Mouse (Mus musculus): ENCODE measurements around the gene Ppara.

Gene Ppara

DNA sequence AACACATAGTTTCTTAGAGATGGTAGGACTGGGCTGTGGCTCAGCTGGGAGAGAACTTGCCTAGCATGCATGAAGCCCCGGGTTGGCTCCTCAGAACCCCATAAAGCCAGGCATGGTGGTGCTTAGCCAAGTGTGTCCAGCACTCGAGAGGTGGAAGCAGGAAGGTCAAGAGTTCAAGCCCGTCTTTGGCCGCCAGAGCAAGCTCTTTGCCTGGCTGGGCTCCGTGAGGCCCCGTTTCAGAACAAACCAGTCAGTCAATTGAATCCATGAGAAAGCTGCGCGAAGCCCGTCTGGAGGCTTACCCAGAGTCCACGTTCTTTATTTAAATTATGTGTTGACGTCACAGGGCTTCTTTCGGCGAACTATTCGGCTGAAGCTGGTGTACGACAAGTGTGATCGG is 53.9 kb downstream of the Ppara start:
- in situ Hi-C loops (cut with MboI; ENCODE audit: low sequenced_read_pairs): no loop called here

DNA sequence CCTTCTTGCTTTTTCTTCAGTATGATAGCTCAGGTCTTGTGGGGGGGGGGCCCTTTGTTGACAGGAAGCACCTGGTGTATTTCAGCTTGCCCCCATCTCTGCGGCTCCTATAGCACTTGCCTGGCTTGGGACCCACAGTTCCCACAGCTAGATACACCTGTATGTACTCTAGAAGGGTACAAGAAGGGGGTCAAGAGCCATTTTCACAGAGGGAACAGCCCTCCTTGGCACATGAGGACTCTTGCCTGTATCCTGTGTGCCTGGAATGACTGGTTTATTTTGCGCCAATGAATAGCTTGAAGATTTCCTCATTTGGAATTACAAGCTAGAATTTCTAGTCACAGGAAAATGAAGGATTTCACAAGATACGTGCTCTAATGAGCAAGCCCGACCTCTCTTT is 56.7 kb downstream of the Ppara start:
- in situ Hi-C loops (cut with MboI; ENCODE audit: low sequenced_read_pairs): no loop called here

DNA sequence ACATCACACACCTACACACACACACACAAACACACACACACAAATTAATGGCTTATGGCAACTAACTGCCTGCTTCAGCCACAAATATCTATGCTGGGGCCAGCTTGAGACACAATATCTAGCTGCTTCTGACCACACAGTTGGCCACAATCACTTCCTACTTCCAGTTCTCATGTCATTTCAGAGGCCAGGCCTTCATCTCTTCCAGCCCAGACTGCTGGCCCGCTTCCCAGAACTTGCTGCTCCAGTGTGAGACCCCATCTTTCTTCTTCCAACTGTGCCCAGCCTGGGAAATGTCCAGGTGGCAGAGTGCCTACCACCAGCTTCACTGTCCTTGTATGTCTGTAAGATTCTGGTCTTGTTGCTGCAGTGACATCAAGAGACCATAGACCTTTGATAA is 58.0 kb downstream of the Ppara start:
- in situ Hi-C loops (cut with MboI; ENCODE audit: low sequenced_read_pairs): no loop called here

DNA sequence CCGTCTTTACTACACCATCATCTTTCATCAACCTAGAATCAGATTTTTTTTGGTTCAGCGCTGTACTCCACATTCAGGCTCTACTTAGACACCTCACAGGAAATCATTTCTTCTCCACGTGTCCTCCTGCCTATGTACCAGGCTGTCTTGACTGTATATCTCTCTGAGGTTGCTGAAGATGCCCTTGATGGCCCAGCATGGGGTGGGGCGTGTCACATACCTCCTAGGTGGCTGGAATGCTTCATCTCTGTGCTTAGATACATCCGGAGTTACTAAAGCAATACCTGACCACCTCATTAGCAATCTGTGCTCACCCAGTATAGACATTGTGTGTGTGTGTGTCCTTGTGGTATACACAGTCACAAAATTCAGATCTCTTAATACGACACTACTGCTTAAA is 60.7 kb downstream of the Ppara start:
- in situ Hi-C loops (cut with MboI; ENCODE audit: low sequenced_read_pairs): no loop called here

DNA sequence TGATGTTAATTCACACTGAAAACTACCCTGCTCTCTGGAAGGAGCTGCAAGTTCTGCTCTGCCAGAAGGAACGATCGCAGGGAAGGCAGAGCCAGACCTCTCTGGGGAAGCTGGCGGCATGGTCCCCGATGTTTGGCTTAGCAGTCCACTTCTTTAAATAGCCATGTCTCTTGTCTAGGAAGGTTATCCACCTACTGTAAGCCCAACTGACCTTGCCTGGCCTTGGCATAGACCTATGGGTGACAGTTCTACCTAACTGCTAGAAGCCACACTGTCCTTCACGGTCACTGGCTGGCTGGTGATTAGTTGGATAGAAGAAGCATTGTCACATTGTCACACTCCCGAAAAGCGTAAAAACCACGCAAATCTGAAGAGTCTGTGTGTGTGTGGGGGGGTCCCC is 63.9 kb downstream of the Ppara start:
- in situ Hi-C loops (cut with MboI; ENCODE audit: low sequenced_read_pairs): no loop called here

DNA sequence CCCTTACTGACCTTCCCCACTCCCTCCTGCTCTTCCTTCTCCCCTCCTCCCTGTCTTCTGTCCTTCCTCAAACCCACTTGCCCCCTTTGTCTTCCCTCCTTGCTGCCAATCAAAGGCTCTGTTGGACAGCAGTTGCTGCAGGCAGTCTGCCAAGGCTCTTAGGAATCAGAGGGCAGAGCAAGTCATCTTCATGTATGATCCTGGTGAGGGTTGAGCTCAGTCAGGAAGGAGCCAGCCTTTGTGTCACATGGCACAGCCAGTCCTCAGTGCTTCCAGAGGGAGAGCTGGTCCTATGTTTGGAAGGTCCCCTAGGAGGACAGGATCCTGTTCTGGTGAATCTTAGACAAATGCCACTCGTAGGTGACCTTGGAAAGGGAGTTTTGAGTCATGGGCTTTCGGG is 68.1 kb downstream of the Ppara start:
- in situ Hi-C loops (cut with MboI; ENCODE audit: low sequenced_read_pairs): no loop called here

DNA sequence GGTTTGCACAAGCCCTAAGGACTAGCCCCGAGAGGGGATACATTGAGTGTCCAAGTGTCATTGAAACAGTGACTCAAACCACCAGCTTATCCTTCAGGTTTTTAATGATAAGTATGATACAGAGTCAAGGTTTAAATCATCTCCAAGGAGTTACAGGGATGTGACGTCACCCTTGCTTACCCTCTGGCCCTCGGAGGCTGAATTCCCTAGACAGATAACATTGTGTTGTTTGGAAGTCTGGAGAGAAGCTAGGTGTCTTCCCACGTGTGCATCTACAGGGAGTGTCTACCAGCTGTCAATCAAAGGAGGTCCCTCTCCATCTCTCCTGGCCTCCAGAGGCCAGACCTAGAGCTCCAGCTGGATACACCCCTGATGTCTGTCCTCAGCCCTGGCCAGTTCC is 72.1 kb downstream of the Ppara start:
- in situ Hi-C loops (cut with MboI; ENCODE audit: low sequenced_read_pairs): no loop called here

DNA sequence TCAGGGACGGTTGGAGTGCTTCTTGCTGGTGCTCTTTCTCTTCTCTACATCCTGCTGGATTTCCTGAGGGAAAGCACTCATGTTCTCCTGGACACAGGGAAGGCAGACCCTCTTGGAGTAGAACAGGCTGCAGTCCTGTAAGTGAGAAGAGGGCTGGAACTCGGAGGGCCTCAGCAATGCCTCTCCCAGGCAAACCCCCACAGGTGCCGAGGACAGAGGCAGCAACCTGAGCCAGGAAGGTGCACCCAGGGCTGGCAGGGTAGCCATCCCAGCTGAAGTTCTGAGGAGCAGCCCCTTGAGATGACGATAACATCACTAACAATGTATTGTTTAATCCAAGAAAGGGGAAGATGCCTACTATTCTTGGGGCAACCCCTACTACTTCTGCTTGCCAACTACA is 72.6 kb downstream of the Ppara start:
- in situ Hi-C loops (cut with MboI; ENCODE audit: low sequenced_read_pairs): no loop called here

DNA sequence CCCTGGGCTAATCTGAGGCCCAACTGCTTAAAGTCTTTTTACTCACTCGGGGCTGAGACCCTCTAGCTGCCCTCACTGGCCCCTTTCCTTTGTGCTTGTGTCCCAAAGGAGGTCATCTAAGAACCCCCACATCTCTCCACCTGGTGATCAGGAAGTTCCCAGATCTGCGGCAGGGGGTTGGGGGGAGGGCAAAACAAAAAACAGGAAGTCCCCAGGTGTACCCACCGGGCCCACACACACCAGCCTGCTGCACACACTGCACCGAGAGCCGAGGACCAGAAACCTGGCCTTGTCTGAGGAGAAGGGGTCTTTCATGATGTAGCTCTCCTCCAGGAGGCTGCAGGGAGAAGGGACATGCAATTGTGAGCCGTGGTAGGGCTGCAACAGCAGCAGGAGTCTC is 73.2 kb downstream of the Ppara start:
- in situ Hi-C loops (cut with MboI; ENCODE audit: low sequenced_read_pairs): no loop called here

DNA sequence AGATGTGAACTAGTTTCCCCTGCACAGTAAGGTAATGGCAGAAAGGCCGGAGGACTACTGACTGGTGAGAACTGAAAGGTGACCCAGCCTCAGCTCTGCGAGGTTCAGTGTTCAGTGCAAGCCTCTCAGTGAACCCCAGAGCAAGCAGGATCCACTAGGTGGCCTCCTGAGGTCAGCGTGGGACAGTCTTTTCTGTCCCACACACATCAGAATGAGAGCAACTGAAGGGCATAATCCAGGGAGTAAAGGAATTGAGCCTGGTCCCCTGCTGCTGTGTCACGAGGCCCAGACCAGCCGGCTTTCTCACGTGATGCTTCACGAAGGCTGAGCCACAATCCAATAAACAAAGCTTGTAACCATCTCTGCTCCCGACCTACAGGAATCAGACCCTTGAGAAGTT is 73.7 kb downstream of the Ppara start:
- in situ Hi-C loops (cut with MboI; ENCODE audit: low sequenced_read_pairs): no loop called here

DNA sequence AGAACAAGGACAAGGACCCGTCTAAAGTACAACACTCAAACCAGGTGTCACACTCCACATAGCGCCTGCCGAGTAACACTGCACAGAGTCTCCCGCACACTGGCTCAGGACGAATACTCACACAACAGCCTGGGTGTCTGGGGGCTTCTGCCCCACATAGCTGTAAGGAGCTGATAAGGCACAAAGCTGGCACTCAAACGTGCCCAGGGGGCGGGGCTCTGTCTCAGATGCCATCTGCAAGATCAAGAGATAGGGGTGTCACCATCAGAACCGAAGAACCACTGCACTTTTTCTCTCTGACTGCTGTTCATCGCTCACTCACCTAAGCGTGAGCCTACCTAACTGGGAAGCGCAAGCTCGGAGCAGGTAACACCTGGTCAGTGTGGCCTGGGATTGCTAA is 74.3 kb downstream of the Ppara start:
- in situ Hi-C loops (cut with MboI; ENCODE audit: low sequenced_read_pairs): no loop called here

DNA sequence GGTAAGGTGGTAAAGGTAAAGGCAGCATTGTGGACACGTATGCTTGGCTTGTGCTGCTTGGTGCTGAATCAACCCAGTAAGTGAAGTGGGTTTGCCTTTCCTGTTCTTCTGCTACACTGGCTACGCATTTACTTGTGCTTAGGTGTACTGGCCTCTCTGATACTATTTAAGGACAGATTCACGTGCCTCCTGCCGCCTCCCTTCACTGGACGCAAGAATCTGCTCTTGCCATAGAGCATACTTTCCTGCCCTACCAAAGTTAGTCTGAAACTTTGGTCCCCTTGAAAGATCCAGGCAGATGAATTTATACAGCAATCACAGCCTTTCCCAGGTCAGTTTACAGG is 75.7 kb downstream of the Ppara start:
- in situ Hi-C loops (cut with MboI; ENCODE audit: low sequenced_read_pairs): no loop called here

DNA sequence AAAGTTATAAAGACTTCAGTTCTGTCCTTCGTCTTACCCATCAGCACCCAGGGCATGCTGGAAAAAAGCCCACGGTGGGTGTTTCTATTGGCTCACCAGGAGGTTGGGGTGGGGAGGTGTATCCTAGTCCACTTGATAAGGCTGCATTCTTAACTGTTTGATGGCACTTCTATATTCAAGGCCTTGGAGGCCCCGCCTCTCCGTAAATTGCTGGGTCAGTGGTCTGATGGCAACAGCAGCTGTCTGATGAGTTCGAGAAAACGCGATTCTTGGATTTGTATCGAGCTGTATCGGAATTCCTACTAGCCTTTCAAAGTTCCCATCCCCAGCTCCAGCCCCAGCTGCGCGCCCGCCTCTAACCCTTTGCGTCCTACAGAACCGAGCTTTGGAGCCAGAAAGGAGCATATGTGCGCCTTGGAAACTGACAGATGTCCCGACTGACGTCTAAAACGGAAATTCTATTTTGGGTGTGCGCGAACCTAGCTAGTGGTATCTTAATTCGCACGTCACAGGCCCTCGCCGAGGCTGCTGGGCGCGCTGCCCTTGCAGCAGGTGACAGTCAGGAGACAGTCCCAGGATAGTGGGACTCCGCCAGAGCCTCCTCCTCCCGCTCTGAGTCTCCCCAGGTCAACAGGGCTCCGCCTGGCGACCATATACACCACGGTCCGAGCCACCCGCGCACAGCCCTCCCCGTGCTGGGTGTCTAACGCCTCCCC is 76.2 kb downstream of the Ppara start:
- in situ Hi-C loops (cut with MboI; ENCODE audit: low sequenced_read_pairs): no loop called here

DNA sequence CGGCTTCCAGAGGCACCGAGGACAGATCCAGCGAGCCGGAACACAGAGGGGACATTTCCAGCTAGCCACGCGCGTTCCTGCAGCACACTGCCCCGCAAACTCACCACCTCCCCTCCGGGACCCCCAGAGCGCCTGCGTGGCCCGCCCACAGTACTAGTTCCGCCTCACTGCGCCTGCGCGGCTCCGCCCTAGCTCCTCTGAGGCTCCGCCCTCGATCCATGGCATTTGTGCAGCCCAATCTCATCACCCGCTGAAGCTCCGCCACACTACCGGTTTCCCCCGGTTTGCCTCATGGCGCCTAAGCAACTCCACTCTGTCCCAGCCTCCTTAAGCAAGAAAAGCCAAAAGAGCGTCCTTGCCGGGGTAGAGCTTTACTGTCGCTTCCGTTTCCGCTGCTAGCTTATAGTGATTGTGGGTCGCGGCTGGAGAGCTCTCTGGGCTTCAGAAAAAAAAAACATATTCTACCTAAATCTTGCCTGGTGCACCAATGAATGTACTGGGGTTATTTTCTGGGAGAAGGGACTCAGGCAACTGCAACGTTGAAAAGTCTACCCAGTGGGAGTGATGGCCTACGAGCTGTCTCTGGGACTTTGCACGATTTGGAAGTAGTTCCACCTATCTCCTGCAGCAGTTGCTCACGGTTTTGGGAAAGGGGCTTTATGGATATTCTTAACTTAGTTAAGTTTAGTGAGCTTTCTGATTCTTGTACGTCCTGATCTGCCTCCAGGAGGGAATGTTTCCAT is 76.9 kb downstream of the Ppara start, which contains the start of gene Cdpf1:
TSS of gene Cdpf1 (minus strand) at position 163 of the 743 bp plus-strand sequence.
- in situ Hi-C loops (cut with MboI; ENCODE audit: low sequenced_read_pairs): no loop called here

DNA sequence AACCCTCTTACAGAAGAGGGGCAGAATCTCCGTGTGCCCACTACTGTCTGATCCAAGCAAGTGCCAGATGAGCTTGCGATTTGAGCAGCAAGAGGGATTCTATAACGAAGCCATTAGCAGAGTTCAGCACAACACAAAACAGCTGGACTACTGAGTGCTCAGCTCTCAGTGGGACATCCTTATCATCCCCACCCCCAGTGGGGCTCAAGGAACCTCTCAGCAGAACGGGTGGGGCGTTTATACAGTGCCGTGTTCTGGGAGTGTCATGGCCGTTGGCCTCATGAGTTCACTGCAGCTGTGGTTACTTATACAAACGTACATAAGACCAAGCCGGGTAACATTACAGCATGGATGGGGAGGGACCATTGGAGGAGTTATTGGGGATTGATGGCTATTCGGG is 78.6 kb downstream of the Ppara start:
- in situ Hi-C loops (cut with MboI; ENCODE audit: low sequenced_read_pairs): no loop called here

DNA sequence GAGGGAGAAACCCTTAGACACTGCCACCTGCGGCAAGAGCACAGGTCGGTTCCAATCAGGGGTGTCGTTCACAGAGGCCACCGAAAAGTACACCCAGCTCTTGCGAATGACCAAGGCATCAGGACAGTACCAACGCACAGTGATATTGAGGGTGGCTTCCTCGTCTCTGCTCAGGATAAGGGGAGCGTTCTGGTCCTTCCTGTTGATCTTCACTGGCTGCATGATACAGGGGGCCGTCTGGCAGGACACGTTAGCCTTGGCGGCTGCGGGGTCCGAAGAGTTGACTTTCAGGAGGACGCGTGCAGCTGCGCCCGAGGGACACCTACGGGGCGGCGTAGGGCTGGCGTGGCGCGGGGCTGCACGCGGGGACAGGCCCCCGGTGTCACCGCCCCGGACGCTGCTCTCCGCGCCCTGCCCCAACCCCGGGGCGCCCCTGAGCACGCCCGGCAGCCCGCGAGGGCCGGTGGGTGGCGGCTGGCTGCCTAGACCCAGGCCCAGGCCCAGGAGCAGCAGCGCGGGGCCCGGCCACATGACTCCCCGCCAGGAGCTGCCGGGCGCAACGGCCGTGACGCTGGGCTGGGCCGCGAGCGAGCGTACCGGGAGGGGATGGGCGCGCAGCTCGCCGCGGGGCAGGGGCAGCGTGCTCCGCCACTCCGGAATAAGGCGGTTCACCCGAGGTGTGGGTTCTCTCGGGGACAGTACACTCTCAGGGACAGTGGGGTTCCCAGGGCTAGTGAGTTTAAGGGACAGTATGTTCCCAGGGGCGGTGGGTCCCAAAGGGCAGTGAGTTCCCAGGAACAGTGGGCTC is 86.6 kb downstream of the Ppara start, which contains the start of gene Pkdrej:
TSS of gene Pkdrej (minus strand) at position 532 of the 808 bp plus-strand sequence.
- in situ Hi-C loops (cut with MboI; ENCODE audit: low sequenced_read_pairs): no loop called here

DNA sequence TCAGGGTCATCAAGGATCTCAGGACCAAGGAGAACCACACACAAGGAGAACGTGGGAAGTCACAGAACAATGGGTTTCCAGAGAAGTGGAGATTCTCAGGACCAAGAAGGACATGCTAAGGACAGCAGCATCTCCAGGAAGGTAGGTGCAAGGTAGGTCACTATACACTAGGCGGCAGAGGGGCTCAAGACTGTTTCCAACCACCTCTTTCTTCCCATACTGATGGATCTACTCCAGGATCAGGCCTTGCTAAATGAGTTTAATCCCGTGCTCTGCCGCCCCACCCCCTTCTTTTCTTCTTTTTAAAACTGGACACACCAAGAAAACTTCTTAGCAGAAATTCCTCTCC is 87.2 kb downstream of the Ppara start:
- in situ Hi-C loops (cut with MboI; ENCODE audit: low sequenced_read_pairs): no loop called here

DNA sequence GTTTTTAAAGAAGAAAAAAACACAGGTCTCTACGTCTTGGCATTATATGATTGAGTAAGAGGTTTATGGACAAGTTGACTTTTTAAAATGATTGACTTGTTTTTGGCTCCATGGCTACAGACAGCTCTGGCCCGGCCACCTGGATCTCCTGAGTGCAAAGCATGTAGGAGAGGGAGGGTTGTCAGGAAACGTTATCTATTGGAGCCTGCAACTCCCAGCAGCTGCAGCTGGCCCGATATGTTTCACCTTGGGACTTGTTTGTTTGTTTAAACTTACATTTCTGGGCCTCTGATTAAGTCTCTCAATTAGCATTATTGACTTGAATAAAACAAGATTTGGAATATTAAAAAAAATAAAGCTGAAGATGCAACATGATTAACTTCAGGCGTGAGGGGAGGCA is 91.9 kb downstream of the Ppara start:
- in situ Hi-C loops (cut with MboI; ENCODE audit: low sequenced_read_pairs): no loop called here

DNA sequence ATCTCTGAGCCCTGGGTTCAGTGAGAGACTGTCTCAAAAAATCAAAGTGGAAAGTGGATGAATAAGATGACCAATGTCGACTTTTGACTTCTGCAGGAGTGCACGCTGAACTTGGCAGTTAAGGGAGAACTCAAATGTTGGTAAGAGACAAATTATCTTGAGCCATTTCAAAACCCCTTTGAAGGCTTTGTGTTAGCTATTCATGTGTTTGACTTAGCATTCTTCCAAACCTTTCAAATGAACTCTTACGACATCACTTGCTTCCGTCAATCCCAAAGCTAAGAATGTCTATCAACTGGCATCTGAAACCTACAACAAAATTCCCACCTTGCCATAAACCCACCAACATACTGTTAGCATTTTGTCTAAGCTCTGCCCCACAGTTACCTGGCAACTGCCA is 93.3 kb downstream of the Ppara start:
- in situ Hi-C loops (cut with MboI; ENCODE audit: low sequenced_read_pairs): no loop called here

DNA sequence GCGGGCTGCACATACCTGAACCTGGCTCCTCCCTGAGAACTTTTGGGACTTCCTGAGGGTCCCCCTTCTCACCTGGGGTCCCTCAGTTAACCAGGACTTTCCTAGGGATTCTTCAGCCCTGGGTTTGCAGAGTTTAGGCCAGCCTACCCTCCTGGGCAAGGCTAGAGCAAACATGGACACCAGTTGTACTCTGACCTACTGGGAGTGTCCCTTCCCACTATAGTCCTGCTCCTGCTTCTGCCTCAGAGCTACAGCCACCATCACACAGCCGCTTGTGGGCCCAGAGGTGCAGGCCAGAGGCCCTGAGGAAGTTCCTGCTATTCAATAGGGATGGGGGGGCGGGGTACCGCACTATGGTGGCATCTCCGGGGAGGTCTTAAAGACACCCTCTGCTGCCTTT is 94.7 kb downstream of the Ppara start:
- in situ Hi-C loops (cut with MboI; ENCODE audit: low sequenced_read_pairs): no loop called here

DNA sequence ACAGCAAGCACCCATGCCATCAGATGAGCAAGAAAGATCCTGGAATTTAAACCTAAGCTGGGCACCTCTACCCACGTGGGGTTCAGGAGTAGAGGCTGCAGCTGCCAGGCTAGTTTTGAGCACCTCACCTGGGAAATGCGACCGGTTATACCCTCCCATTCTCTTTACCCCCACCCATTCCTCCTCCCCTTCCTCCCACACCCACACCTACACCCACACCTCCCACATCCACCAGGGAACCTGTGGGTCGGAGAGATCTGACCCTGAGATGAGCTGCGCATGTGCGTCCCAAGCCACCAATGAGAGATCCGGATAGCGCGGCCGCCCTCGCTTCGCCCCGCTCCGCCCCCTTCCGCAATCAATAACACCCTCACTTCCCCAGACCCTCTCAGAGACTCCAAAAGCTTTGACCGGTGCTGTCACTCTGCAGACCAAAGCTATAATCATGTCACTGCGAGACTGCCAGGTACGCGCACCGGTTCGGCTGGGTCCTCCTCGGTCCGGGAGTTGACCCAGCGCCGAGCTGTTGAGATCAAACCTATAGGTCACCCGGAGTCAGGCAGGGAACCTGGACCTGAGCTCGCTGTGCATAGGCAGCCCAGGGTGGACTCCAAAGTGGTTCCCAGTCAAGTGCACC is 97.3 kb downstream of the Ppara start, which contains the start of gene Ttc38:
TSS of gene Ttc38 (plus strand) at position 353 of the 637 bp plus-strand sequence.
- in situ Hi-C loops (cut with MboI; ENCODE audit: low sequenced_read_pairs): no loop called here

All from CH12F3 (cell line).